Mouse (Mus musculus) heart, postnatal 0 days (tissue): ENCODE data around the gene Get4.

Source experiments
- CTCF ChIP-seq: IDR thresholded peaks from 2 replicates; pipeline ENCODE4 v1.5.1; 2016; ENCODE audit warnings: antibody characterized with exemption, control low read depth, low read depth
- EP300 ChIP-seq: IDR thresholded peaks from 2 replicates; pipeline ENCODE4 v1.6.1; 2016; ENCODE audit warnings: antibody characterized with exemption, low read depth

- TF ChIP-seq CTCF (no peak), EP300 (no peak)
Observed at GRCm38 (mm10) chr5:139214298-139214697, 37.8 kb upstream of the Get4 start.
